ENCODE assay signal across 8 mouse cellular contexts in the genomic region with DNA sequence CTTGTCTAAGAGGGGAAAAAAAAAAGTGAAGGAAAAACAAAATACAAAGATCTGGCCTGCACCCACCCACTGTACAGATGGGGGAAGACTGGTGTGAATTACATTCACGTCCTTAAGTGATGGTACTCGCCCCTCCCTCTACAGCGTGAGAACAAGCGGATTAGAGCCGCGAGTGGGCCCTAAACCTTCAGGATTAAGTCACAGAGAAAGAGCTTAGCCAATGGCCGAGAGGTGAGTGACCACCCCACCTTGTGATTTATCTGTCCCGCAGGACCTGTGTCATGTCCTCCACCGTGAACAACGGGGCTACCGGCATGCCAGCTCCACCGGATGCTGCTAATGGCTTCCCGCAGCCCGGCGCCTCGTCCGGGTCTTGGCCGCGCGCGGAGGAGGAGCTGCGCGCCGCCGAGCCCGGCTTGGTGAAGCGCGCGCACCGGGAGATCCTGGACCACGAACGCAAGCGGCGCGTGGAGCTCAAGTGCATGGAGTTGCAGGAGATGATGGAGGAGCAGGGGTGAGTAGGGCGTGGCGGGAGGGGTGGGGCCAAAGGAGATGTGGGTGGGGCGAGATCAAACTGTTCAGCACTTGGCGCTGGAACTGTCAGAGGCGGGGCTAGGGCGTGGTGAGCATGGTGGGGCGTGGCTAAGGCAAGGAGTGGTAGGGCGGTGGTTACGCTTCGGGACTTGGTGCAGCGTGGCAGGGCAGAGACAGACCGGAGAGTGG. TPM values are rescaled to one million over a fixed set of nuclear protein-coding genes. Genes with fewer than 3 reads are reported as not detected.
DNase-seq lines count a peak whose midpoint lies in the region; ATAC-seq lines count a peak whose summit lies in the region.

No protein-coding gene starts in this region.

- H3K4me3 ChIP-seq in embryonic facial prominence, embryonic 12.5 days = peak overlapping the region; percentile 48
- peak overlapping the region; percentile 37 to 47 for H3K4me3 ChIP-seq in heart, embryonic 14.5 days (ENCODE audit: control insufficient read depth in 1 of 2, insufficient read depth in 1 of 2, low read depth in 1 of 2, low read length in 2 of 2)
- peak overlapping the region; percentile 42 for H3K4me3 ChIP-seq in liver, embryonic 12.5 days
- peak overlapping the region; percentile 43 for H3K4me3 ChIP-seq in stomach, embryonic 14.5 days (ENCODE audit: low read depth, low read length)

- H3K27me3 ChIP-seq in embryonic facial prominence, embryonic 12.5 days = peaks cover 10% of the 10 kb centered on the region
- peaks cover 23% of the 10 kb centered on the region for H3K27me3 ChIP-seq in heart, embryonic 14.5 days (ENCODE audit: control insufficient read depth, insufficient read depth, low read length)
- peaks cover 64% of the 10 kb centered on the region for H3K27me3 ChIP-seq in liver, embryonic 12.5 days (replicated peaks)
- H3K27me3 ChIP-seq in stomach, embryonic 14.5 days (ENCODE audit: control insufficient read depth, insufficient read depth, low read length) = no peaks in the 10 kb centered on the region

- H3K4me2 ChIP-seq in embryonic facial prominence, embryonic 12.5 days (replicated peaks) = peak overlapping the region; percentile 91
- peak overlapping the region; percentile 79 for H3K4me2 ChIP-seq in heart, embryonic 14.5 days (ENCODE audit: low read length)
- peak overlapping the region; percentile 67 for H3K4me2 ChIP-seq in liver, embryonic 12.5 days
- peak overlapping the region; percentile 88 for H3K4me2 ChIP-seq in stomach, embryonic 14.5 days (replicated peaks; ENCODE audit: low read depth, low read length)

- no peaks in the 10 kb centered on the region for H3K36me3 ChIP-seq in embryonic facial prominence, embryonic 12.5 days
- no peaks in the 10 kb centered on the region for H3K36me3 ChIP-seq in heart, embryonic 14.5 days (ENCODE audit: control insufficient read depth, insufficient read depth, low read length)
- H3K36me3 ChIP-seq in liver, embryonic 12.5 days = no peaks in the 10 kb centered on the region
- H3K36me3 ChIP-seq in stomach, embryonic 14.5 days (ENCODE audit: control insufficient read depth, insufficient read depth, low read length) = no peaks in the 10 kb centered on the region

- H3K27ac ChIP-seq in embryonic facial prominence, embryonic 12.5 days = no peak overlapping the region
- no peak overlapping the region for H3K27ac ChIP-seq in heart, embryonic 14.5 days (replicated peaks in 1 of 2; ENCODE audit: control insufficient read depth in 1 of 2, insufficient read depth in 1 of 2, low read depth in 2 of 2, low read length in 2 of 2)
- H3K27ac ChIP-seq in liver, embryonic 12.5 days = no peak overlapping the region
- H3K27ac ChIP-seq in stomach, embryonic 14.5 days (ENCODE audit: low read length) = no peak overlapping the region

- ATAC-seq in embryonic facial prominence, embryonic 12.5 days (ENCODE audit: insufficient number of reproducible peaks, insufficient read depth, low FRiP score, low TSS enrichment) = peak; percentile 82
- peak; percentile 55; the same call in 1 of the 2 replicates for ATAC-seq in heart, embryonic 14.5 days (ENCODE audit: insufficient number of reproducible peaks, insufficient read depth, low FRiP score, low read depth)
- ATAC-seq in liver, embryonic 12.5 days = peak; percentile 87
- ATAC-seq in stomach, embryonic 14.5 days (ENCODE audit: insufficient number of reproducible peaks, insufficient read depth, low FRiP score, low read depth) = peak; percentile 92

- H3K9me3 ChIP-seq in embryonic facial prominence, embryonic 12.5 days = no peaks in the 10 kb centered on the region
- H3K9me3 ChIP-seq in heart, embryonic 14.5 days (ENCODE audit: control insufficient read depth, low read length) = no peaks in the 10 kb centered on the region
- H3K9me3 ChIP-seq in liver, embryonic 12.5 days (replicated peaks) = no peaks in the 10 kb centered on the region
- H3K9me3 ChIP-seq in stomach, embryonic 14.5 days (ENCODE audit: control insufficient read depth, low read depth, low read length) = no peaks in the 10 kb centered on the region

- peaks cover 3% of the 10 kb centered on the region for H3K4me1 ChIP-seq in embryonic facial prominence, embryonic 12.5 days
- H3K4me1 ChIP-seq in heart, embryonic 14.5 days (ENCODE audit: control insufficient read depth in 2 of 2, insufficient read depth in 2 of 2, low read length in 2 of 2) = peaks cover 10 to 12% of the 10 kb centered on the region in 2 experiments
- peaks cover 12% of the 10 kb centered on the region for H3K4me1 ChIP-seq in liver, embryonic 12.5 days
- H3K4me1 ChIP-seq in stomach, embryonic 14.5 days (ENCODE audit: control insufficient read depth, insufficient read depth, low read length) = peaks cover 3% of the 10 kb centered on the region; the same call in 1 of the 2 replicates

- WGBS in embryonic facial prominence, embryonic 12.5 days = under 1% methylated on average over 47 of the region's 47 CpGs
- WGBS in heart, embryonic 14.5 days = 1% methylated on average over 47 of the region's 47 CpGs
- WGBS in liver, embryonic 12.5 days (ENCODE audit: insufficient replicate concordance) = 1% methylated on average over 47 of the region's 47 CpGs
- WGBS in stomach, embryonic 14.5 days = under 1% methylated on average over 47 of the region's 47 CpGs

- peak overlapping the region; percentile 36; the same call in 1 of the 2 replicates for H3K9ac ChIP-seq in embryonic facial prominence, embryonic 12.5 days
- peak overlapping the region; percentile 34; the same call in 1 of the 2 replicates for H3K9ac ChIP-seq in heart, embryonic 14.5 days (ENCODE audit: low read length)
- H3K9ac ChIP-seq in liver, embryonic 12.5 days = no peak overlapping the region
- H3K9ac ChIP-seq in stomach, embryonic 14.5 days (replicated peaks; ENCODE audit: low read depth, low read length) = no peak overlapping the region; the same call in 1 of the 2 replicates

- peak; percentile 82 for DNase-seq in CD4-positive helper T cell, adult 2 months (ENCODE audit: low read depth, low spot score)
- peak; percentile 35 to 60 for DNase-seq in adrenal gland, postnatal 4 days (ENCODE audit: low spot score in 2 of 2)
- peak; percentile 77 for DNase-seq in kidney, postnatal 10 days
- peak; percentile 90 for DNase-seq in neural tube, embryonic 10.5 days (ENCODE audit: extremely low spot score, low spot score)

RNA-seq across cellular contexts. Expression of a gene that starts 28.2 kb away (rescaled TPM):
- total RNA-seq in adrenal gland, postnatal 4 days (2021) = 1 to 10 TPM; 7.5 to 7.9 TPM
- 3.6 and 8.9 TPM in 2 replicates for polyA plus RNA-seq in embryonic facial prominence, embryonic 12.5 days (2016; fragmentation: Nextera tagmentation; extraction: Ambion mirVana)
- polyA plus RNA-seq in heart, embryonic 14.5 days (2014; fragmentation: Nextera tagmentation; extraction: Ambion mirVana) = 0.15 TPM in 1 of 2 replicates, not detected in the other
- not detected in 2 replicates for polyA plus RNA-seq in liver, embryonic 12.5 days (2016; fragmentation: Nextera tagmentation; extraction: Ambion mirVana)
- polyA plus RNA-seq in stomach, embryonic 14.5 days (2014; fragmentation: Nextera tagmentation; extraction: Ambion mirVana) = 2.8 and 4.8 TPM in 2 replicates

RNA-seq across cellular contexts. Expression of a gene that starts 52.8 kb away (rescaled TPM):
- 10 to 100 TPM; 49.4 to 56.5 TPM for total RNA-seq in adrenal gland, postnatal 4 days (2021)
- 67.9 and 74.8 TPM in 2 replicates for polyA plus RNA-seq in embryonic facial prominence, embryonic 12.5 days (2016; fragmentation: Nextera tagmentation; extraction: Ambion mirVana)
- 911 and 1,014 TPM in 2 replicates for polyA plus RNA-seq in heart, embryonic 14.5 days (2014; fragmentation: Nextera tagmentation; extraction: Ambion mirVana)
- polyA plus RNA-seq in liver, embryonic 12.5 days (2016; fragmentation: Nextera tagmentation; extraction: Ambion mirVana) = 7.4 TPM in 2 replicates
- 221 and 237 TPM in 2 replicates for polyA plus RNA-seq in stomach, embryonic 14.5 days (2014; fragmentation: Nextera tagmentation; extraction: Ambion mirVana)

RNA-seq across cellular contexts. Expression of a gene that starts 56.6 kb away (rescaled TPM):
- total RNA-seq in adrenal gland, postnatal 4 days (2021) = 100 to 1,000 TPM; 433 to 459 TPM
- 487 and 498 TPM in 2 replicates for polyA plus RNA-seq in embryonic facial prominence, embryonic 12.5 days (2016; fragmentation: Nextera tagmentation; extraction: Ambion mirVana)
- 1,172 and 1,176 TPM in 2 replicates for polyA plus RNA-seq in heart, embryonic 14.5 days (2014; fragmentation: Nextera tagmentation; extraction: Ambion mirVana)
- 451 and 473 TPM in 2 replicates for polyA plus RNA-seq in liver, embryonic 12.5 days (2016; fragmentation: Nextera tagmentation; extraction: Ambion mirVana)
- polyA plus RNA-seq in stomach, embryonic 14.5 days (2014; fragmentation: Nextera tagmentation; extraction: Ambion mirVana) = 494 and 496 TPM in 2 replicates

RNA-seq across cellular contexts. Expression of a gene that starts 56.7 kb away (rescaled TPM):
- 1 to 10 TPM; 1.6 to 1.7 TPM for total RNA-seq in adrenal gland, postnatal 4 days (2021)
- polyA plus RNA-seq in embryonic facial prominence, embryonic 12.5 days (2016; fragmentation: Nextera tagmentation; extraction: Ambion mirVana) = 0.23 and 0.47 TPM in 2 replicates
- polyA plus RNA-seq in heart, embryonic 14.5 days (2014; fragmentation: Nextera tagmentation; extraction: Ambion mirVana) = 0.26 and 0.42 TPM in 2 replicates
- 0.16 TPM in 1 of 2 replicates, not detected in the other for polyA plus RNA-seq in liver, embryonic 12.5 days (2016; fragmentation: Nextera tagmentation; extraction: Ambion mirVana)
- 0.25 and 0.35 TPM in 2 replicates for polyA plus RNA-seq in stomach, embryonic 14.5 days (2014; fragmentation: Nextera tagmentation; extraction: Ambion mirVana)

Comparison
In these comparisons a context has a peak if more than half of its experiments do, and no peak if none do; other contexts are left out.
1. H3K9ac ChIP-seq: peak in embryonic facial prominence, embryonic 12.5 days (single experiment) and heart, embryonic 14.5 days (single experiment); none in liver, embryonic 12.5 days (single experiment) and stomach, embryonic 14.5 days (single experiment).
2. Peak in every context shown above with its lines, with median percentiles within 50 percentile points of each other: DNase-seq, ATAC-seq, H3K4me2 ChIP-seq and H3K4me3 ChIP-seq.